In the genomic region with DNA sequence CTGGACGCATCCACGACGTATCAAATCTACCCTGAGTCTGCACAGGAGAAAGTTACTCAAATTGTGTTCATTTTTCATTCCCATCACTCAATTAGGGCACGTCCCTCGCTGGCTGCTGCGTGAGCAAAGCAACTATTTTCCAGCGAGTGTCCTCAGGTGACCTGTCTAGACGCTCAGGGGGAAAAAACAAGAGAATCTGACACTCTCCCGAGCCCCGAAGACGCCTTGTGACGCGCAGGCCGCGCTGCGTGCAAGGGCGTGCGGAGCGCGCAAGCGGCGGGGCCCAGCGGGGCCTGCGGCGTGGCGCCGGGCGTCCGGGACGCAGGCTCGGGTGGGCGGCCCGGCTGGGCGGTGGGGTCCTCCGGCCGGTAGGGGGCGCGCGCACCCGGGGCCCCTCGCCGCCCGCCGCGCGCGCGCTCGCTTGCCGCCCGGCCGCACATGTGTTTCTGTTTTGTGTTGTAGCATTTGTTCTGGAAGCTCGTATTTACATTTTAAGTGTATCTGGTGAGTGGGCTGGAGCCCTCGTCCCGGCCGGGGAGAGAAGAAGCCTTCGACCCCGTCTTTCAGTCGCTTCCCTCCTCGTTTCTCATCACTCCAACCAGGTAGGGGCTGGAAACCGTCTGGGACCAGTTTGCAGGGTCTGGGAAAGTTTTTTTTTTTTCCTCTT, we compare ENCODE assay signal across 8 mouse cellular contexts. TPM values are rescaled to one million over a fixed set of nuclear protein-coding genes. Genes with fewer than 3 reads are reported as not detected.
A peak's percentile ranks its signal among the peaks of the same experiment; 100 is the strongest.
DNase-seq lines count a peak whose midpoint lies in the region; ATAC-seq lines count a peak whose summit lies in the region.

No protein-coding gene starts in this region.

- ATAC-seq in frontal cortex, adult (ENCODE audit: low TSS enrichment) = peak; percentile 69
- peak; percentile 68 for ATAC-seq in hindbrain, embryonic 11.5 days (ENCODE audit: low FRiP score)

- peak overlapping the region; percentile 95 for H3K9ac ChIP-seq in hindbrain, embryonic 11.5 days (ENCODE audit: low read depth, low read length)

- peak overlapping the region; percentile 99 for H3K27ac ChIP-seq in hindbrain, embryonic 11.5 days (ENCODE audit: low read depth, low read length)

- peaks cover 22% of the 10 kb centered on the region for H3K27me3 ChIP-seq in hindbrain, embryonic 11.5 days (ENCODE audit: control insufficient read depth, insufficient read depth, low read length)

- WGBS in hindbrain, embryonic 11.5 days = under 1% methylated on average over 52 of the region's 61 CpGs

- H3K4me2 ChIP-seq in hindbrain, embryonic 11.5 days (replicated peaks; ENCODE audit: low read depth, low read length) = peak overlapping the region; percentile 84

- no peaks in the 10 kb centered on the region for H3K36me3 ChIP-seq in hindbrain, embryonic 11.5 days (ENCODE audit: control insufficient read depth, insufficient read depth, low read length)

- DNase-seq in MN1 (ENCODE audit: low spot score) = peak; percentile 93
- DNase-seq in cerebellum, adult 9-10 months = peak; percentile 82
- peak; percentile 91 for DNase-seq in hindbrain, embryonic 11.5 days (ENCODE audit: low spot score)
- peak; percentile 67 to 85 for DNase-seq in layer of hippocampus, postnatal 25 days (ENCODE audit: extremely low spot score in 1 of 2, low spot score in 1 of 2)
- peak; percentile 81 for DNase-seq in lung, postnatal 14 days
- peak; percentile 70 for DNase-seq in ovary, postnatal 14 days (ENCODE audit: low spot score)
- peak; percentile 86 for DNase-seq in thymus, postnatal 0 days (ENCODE audit: low spot score)

- H3K4me3 ChIP-seq in hindbrain, embryonic 11.5 days (ENCODE audit: low read depth, low read length) = peak overlapping the region; percentile 97

- peaks cover 9% of the 10 kb centered on the region for H3K4me1 ChIP-seq in hindbrain, embryonic 11.5 days (replicated peaks; ENCODE audit: control insufficient read depth, insufficient read depth, low read length)

- no peaks in the 10 kb centered on the region for H3K9me3 ChIP-seq in hindbrain, embryonic 11.5 days (ENCODE audit: control insufficient read depth, low read length)

RNA-seq across cellular contexts. Expression of a gene that starts 0.8 kb away (rescaled TPM):
- 44.3 and 59.6 TPM in 2 replicates for polyA plus RNA-seq in hindbrain, embryonic 11.5 days (2014; fragmentation: Nextera tagmentation; extraction: Ambion mirVana)
- total RNA-seq in layer of hippocampus, postnatal 25 days (2021) = 10 to 100 TPM; 87.9 to 88.8 TPM
- 68.4 and 77.4 TPM in 2 replicates for polyA plus RNA-seq in thymus, postnatal 0 days (2015; fragmentation: Nextera tagmentation; extraction: Ambion mirVana)

RNA-seq across cellular contexts. Expression of a gene that starts 35.4 kb away (rescaled TPM):
- polyA plus RNA-seq in hindbrain, embryonic 11.5 days (2014; fragmentation: Nextera tagmentation; extraction: Ambion mirVana) = 13.8 and 14.5 TPM in 2 replicates
- total RNA-seq in layer of hippocampus, postnatal 25 days (2021) = 10 to 100 TPM; 43.4 to 46.6 TPM
- polyA plus RNA-seq in thymus, postnatal 0 days (2015; fragmentation: Nextera tagmentation; extraction: Ambion mirVana) = 12.5 and 16.3 TPM in 2 replicates

RNA-seq across cellular contexts. Expression of a gene that starts 41.3 kb away (rescaled TPM):
- polyA plus RNA-seq in hindbrain, embryonic 11.5 days (2014; fragmentation: Nextera tagmentation; extraction: Ambion mirVana) = 0.13 TPM in 1 of 2 replicates, not detected in the other
- total RNA-seq in layer of hippocampus, postnatal 25 days (2021) = not detected
- polyA plus RNA-seq in thymus, postnatal 0 days (2015; fragmentation: Nextera tagmentation; extraction: Ambion mirVana) = 0.46 and 0.77 TPM in 2 replicates

Comparison
In these comparisons a context has a peak if more than half of its experiments do, and no peak if none do; other contexts are left out.
1. Peak in every context shown above with its lines: DNase-seq, ATAC-seq, H3K4me3 ChIP-seq and H3K27ac ChIP-seq.